Mouse (Mus musculus) myocyte (in vitro differentiated cells): ENCODE results near the gene Clcnka. TPM values are rescaled to one million over a fixed set of nuclear protein-coding genes. Genes with fewer than 3 reads are reported as not detected.

Experiments
- H3K27me3 ChIP-seq: one replicate; pipeline ENCODE4 v1.6.1; 2011; ENCODE audit not compliant: control insufficient read depth, insufficient read depth, insufficient read length
- H3K36me3 ChIP-seq: one replicate; pipeline ENCODE4 v1.6.1; 2011; ENCODE audit not compliant: control insufficient read depth, insufficient read depth
- H3K4me2 ChIP-seq: one replicate; pipeline ENCODE4 v1.6.1; 2011; ENCODE audit warnings: low read depth, control low read depth
- H3K4me3 ChIP-seq: one replicate; pipeline ENCODE4 v1.5.1; 2011; ENCODE audit warnings: mild to moderate bottlenecking, control low read depth, moderate library complexity
- H3K79me2 ChIP-seq: one replicate; pipeline ENCODE4 v1.6.1; 2011; ENCODE audit not compliant: control insufficient read depth, insufficient read depth
- H3ac ChIP-seq: one replicate; pipeline ENCODE4 v1.6.1; 2011; ENCODE audit not compliant: control insufficient read depth, insufficient read length
- CEBPB ChIP-seq: IDR thresholded peaks from 2 replicates; pipeline ENCODE4 v1.6.1; 2011; ENCODE audit warnings: mild to moderate bottlenecking, moderate library complexity; ENCODE audit not compliant: poor library complexity, insufficient read depth, severe bottlenecking
- E2F4 ChIP-seq: IDR thresholded peaks from one replicate; pipeline ENCODE4 v1.6.1; 2011; ENCODE audit warnings: mild to moderate bottlenecking, control low read depth, moderate library complexity; ENCODE audit not compliant: insufficient read depth
- MAX ChIP-seq: IDR thresholded peaks from one replicate; pipeline ENCODE4 v1.6.1; 2011; ENCODE audit warnings: low read depth, mild to moderate bottlenecking, control low read depth
- MYOD1 ChIP-seq, 3 experiments: IDR thresholded peaks; one replicate each; pipeline ENCODE4 v1.6.1; 2011; ENCODE audit warnings: control low read depth in 2 of 3, low read depth in 2 of 3, mild to moderate bottlenecking in 2 of 3, moderate library complexity in 1 of 3; ENCODE audit not compliant: insufficient read length in 2 of 3, control insufficient read depth in 1 of 3
- MYOG ChIP-seq, 3 experiments: IDR thresholded peaks; one replicate each; pipeline ENCODE4 v1.6.1; 2011; ENCODE audit warnings: control low read depth in 2 of 3, low read depth in 2 of 3, mild to moderate bottlenecking in 2 of 3; ENCODE audit not compliant: insufficient read length in 2 of 3, control insufficient read depth in 1 of 3, insufficient read depth in 1 of 3
- POLR2A ChIP-seq: IDR thresholded peaks from one replicate; pipeline ENCODE4 v1.6.1; 2011; ENCODE audit warnings: low read depth, mild to moderate bottlenecking, control low read depth, moderate library complexity; ENCODE audit not compliant: insufficient read length
- POLR2AphosphoS2 ChIP-seq: IDR thresholded peaks from one replicate; pipeline ENCODE4 v1.6.1; 2011; ENCODE audit warnings: low read depth, control low read depth; ENCODE audit not compliant: insufficient read length
- REST ChIP-seq: IDR thresholded peaks from one replicate; pipeline ENCODE4 v1.6.1; 2011; ENCODE audit warnings: mild to moderate bottlenecking, control low read depth, moderate library complexity; ENCODE audit not compliant: insufficient read depth, insufficient read length
- SRF ChIP-seq: IDR thresholded peaks from one replicate; pipeline ENCODE4 v1.6.1; 2011; ENCODE audit warnings: low read depth; ENCODE audit not compliant: control insufficient read depth, insufficient read length
- TCF12 ChIP-seq: IDR thresholded peaks from one replicate; pipeline ENCODE4 v1.6.1; 2011; ENCODE audit warnings: mild to moderate bottlenecking, control low read depth; ENCODE audit not compliant: poor library complexity, insufficient read depth, severe bottlenecking
- TCF3 ChIP-seq: IDR thresholded peaks from one replicate; pipeline ENCODE4 v1.6.1; 2011; ENCODE audit warnings: low read depth, control low read depth; ENCODE audit not compliant: insufficient read length
- USF1 ChIP-seq: IDR thresholded peaks from one replicate; pipeline ENCODE4 v1.6.1; 2011; ENCODE audit warnings: low read depth, mild to moderate bottlenecking, control low read depth, moderate library complexity
- polyA plus RNA-seq: library from polyadenylated mRNA; unstranded; fragments of >200 nt; fragmentation: generic; extraction: Trizol; gene quantifications from one replicate; pipeline ENCODE4 v1.2.1, GENCODE M21; 2012; ENCODE audit warnings: missing spikeins

Clcnka gene
- polyA plus RNA-seq, 1 experiment = 0.85 TPM

GRCm38 (mm10) chr4:141432666-141433065, 34.1 kb upstream of the Clcnka start:
- H3K4me3 ChIP-seq = no peak overlapping the region

DNA sequence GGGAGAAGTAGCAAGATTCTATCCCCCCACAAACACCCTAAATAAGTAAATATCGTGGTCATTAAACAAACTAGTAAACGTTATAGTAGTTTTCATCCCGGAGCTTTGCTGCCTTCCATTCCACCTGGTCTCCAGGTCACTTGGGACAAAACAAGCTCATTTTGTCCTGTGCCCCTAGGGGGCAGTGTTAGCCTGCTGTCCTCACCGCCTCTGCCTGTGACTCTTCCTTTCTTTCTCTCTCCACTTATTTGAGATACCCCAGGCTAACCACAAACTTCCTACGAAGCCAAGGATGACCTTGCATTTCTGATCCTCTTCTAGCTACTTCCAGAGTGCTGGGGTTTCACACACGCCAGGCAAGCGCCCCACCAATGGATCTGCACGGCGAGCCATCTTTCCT, 32.5 kb upstream of the Clcnka start:
- no peaks in the 10 kb centered on the region for H3K79me2 ChIP-seq
- H3K4me3 ChIP-seq = no peak overlapping the region
- no peak overlapping the region for H3K4me2 ChIP-seq
- H3K27me3 ChIP-seq = no peaks in the 10 kb centered on the region
- TF ChIP-seq MAX (no peak), MYOD1 (IDR thresholded peaks at IDR 0.05; ENCODE audit: control insufficient read depth in 1 of 3, insufficient read length in 2 of 3, low read depth in 2 of 3) (no peak), USF1 (no peak), TCF3 (no peak), REST (no peak), E2F4 (no peak), TCF12 (no peak), MYOG (IDR thresholded peaks at IDR 0.05; ENCODE audit: control insufficient read depth in 1 of 3, insufficient read depth in 1 of 3, insufficient read length in 2 of 3, low read depth in 2 of 3) (no peak), CEBPB (no peak), SRF (no peak), POLR2A (no peak), POLR2AphosphoS2 (no peak)
- no peak overlapping the region for H3ac ChIP-seq
- H3K36me3 ChIP-seq = no peaks in the 10 kb centered on the region

More at GRCm38 (mm10) chr4:141432666-141433065, 34.1 kb upstream of the Clcnka start:
- Histone ChIP-seq H3K79me2 (no peaks in the 10 kb centered on the region), H3K27me3 (no peaks in the 10 kb centered on the region), H3K36me3 (no peaks in the 10 kb centered on the region), H3K4me2 (no peak overlapping the region), H3ac (no peak overlapping the region)
- TF ChIP-seq MYOG (IDR thresholded peaks at IDR 0.05; ENCODE audit: control insufficient read depth in 1 of 3, insufficient read depth in 1 of 3, insufficient read length in 2 of 3, low read depth in 2 of 3) = no peak
- no peak for TF ChIP-seq TCF3
- TF ChIP-seq MAX = no peak
- TF ChIP-seq E2F4 = no peak
- no peak for TF ChIP-seq POLR2AphosphoS2
- no peak for TF ChIP-seq TCF12
- no peak for TF ChIP-seq MYOD1 (IDR thresholded peaks at IDR 0.05; ENCODE audit: control insufficient read depth in 1 of 3, insufficient read length in 2 of 3, low read depth in 2 of 3)
- no peak for TF ChIP-seq POLR2A
- TF ChIP-seq SRF = no peak
- TF ChIP-seq REST = no peak
- no peak for TF ChIP-seq CEBPB
- TF ChIP-seq USF1 = no peak

GRCm38 (mm10) chr4:141429847-141430246, 31.3 kb upstream of the Clcnka start:
- TF ChIP-seq USF1 (no peak), POLR2AphosphoS2 (no peak), MAX (no peak), TCF12 (no peak), SRF (no peak), MYOG (IDR thresholded peaks at IDR 0.05; ENCODE audit: control insufficient read depth in 1 of 3, insufficient read depth in 1 of 3, insufficient read length in 2 of 3, low read depth in 2 of 3) (no peak), E2F4 (no peak), CEBPB (no peak), MYOD1 (IDR thresholded peaks at IDR 0.05; ENCODE audit: control insufficient read depth in 1 of 3, insufficient read length in 2 of 3, low read depth in 2 of 3) (no peak), TCF3 (no peak), REST (no peak), POLR2A (no peak)
- Histone ChIP-seq H3ac (no peak overlapping the region), H3K4me2 (no peak overlapping the region), H3K36me3 (no peaks in the 10 kb centered on the region), H3K4me3 (no peak overlapping the region), H3K27me3 (no peaks in the 10 kb centered on the region), H3K79me2 (no peaks in the 10 kb centered on the region)

DNA sequence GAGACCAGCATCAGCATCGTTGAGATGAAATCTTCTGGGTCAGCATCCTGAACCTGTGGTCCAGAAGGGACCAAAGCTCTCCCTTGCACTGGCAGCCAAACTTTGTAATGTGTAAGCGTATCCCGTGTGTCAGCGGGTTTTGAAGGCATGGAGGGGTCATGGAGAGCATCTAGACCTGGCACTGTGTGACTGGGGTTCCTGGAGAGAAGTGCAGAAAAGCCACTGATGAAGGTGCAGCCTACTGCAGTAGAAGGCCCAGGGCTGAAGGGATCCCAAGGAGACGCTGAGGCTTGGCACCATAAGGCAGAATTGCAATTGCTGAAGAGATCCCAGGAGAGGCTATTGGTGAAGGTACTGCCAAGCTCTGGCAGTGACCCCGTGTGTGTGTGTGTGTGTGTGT, 30.9 kb upstream of the Clcnka start:
- H3K79me2 ChIP-seq = no peaks in the 10 kb centered on the region
- no peaks in the 10 kb centered on the region for H3K36me3 ChIP-seq
- no peaks in the 10 kb centered on the region for H3K27me3 ChIP-seq
- TF ChIP-seq TCF3 = no peak
- no peak for TF ChIP-seq REST
- H3K4me2 ChIP-seq = no peak overlapping the region
- no peak overlapping the region for H3ac ChIP-seq
- no peak overlapping the region for H3K4me3 ChIP-seq

DNA sequence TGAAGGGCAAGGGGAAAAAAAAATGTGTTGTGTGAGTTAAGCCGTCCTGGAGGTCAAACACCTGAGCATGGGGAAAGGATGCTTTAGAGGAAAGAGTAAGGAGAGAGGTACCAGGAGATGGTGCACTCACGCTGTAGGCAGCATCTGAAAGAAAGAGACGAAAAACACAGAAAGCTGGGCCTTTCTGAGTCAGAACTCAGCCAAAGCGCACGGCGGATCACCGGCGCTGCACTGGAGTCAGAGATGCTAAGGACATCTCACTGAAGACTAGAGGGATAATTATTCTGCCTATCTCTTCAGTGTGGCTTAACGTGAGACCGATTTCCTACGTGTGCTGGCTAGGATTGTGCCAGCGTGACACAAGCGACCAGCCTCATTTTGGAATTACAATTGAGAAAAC, 29.4 kb upstream of the Clcnka start:
- Histone ChIP-seq H3K36me3 (no peaks in the 10 kb centered on the region), H3K79me2 (no peaks in the 10 kb centered on the region), H3K4me2 (no peak overlapping the region), H3ac (no peak overlapping the region), H3K4me3 (no peak overlapping the region), H3K27me3 (no peaks in the 10 kb centered on the region)
- no peak for TF ChIP-seq POLR2AphosphoS2
- TF ChIP-seq MYOG (IDR thresholded peaks at IDR 0.05; ENCODE audit: control insufficient read depth in 1 of 3, insufficient read depth in 1 of 3, insufficient read length in 2 of 3, low read depth in 2 of 3) = no peak
- TF ChIP-seq REST = no peak
- no peak for TF ChIP-seq E2F4
